Mouse (Mus musculus): ENCODE results near the gene Rnase4.

Rnase4 gene

DNA sequence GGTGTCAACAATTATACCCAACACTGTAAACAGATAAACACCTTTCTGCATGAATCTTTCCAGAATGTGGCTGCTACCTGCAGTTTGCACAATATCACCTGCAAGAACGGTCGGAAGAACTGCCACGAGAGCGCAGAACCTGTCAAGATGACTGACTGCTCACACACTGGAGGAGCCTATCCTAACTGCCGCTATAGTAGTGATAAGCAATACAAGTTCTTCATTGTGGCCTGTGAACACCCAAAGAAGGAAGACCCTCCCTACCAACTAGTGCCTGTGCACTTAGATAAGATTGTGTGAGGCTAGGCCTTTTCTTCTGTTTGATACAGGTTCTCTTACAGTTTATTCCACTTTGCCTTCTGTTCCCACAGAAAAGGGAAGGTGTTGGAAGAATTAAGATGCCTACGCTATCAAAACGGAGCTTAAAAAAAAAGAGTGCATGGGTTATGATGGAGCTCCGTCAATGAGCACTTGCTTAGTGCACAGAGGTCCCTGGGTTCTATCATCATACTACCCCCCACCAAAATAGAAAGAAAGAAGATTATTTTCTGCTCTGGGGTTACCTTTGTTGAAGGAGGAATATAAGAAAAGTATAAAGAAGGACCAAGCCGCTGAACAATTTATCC lies 39.6 kb downstream of the Rnase4 start:
- DNase-seq: no peak

- DNase-seq: no peak
Observed at GRCm38 (mm10) chr14:51131086-51131815, 40.4 kb downstream of the Rnase4 start.

DNA sequence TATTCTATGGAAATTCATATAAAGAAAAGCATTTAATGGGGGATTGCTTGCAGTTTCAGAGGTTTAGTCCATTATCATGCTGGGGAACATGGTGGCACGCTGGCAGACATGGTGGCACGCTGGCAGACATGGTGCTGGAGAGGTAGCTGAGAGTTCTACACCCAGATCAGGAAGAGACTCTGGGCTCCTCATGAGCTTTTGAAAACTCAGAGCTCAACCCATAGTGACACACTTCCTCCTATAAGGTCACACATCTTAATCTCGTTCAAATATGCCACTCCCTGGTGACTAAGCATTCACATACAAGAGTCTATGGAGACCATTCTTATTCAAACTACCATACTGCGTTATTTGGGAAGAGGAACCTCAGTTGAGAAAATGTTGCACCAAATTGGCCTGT lies 41.5 kb downstream of the Rnase4 start:
- no peak for DNase-seq

DNA sequence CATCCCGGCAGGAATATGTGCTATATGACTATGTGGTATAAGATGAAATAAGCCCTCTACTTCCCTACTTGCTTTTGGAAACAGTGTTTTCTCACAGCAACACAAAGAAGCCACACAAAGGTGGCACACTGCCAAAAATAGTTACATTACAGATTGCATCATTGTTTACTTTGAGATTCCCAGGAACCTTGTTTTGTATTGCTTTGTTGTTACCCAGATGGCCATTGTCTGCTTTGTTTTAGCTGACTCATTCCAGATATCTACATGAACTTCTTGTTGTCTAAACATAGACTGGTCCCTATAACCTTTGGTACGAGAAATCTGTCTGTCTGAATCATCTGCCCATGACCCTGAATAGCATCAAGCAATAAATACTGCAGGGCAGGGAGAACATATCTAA lies 49.5 kb downstream of the Rnase4 start:
- DNase-seq: no peak

GRCm38 (mm10) chr14:51142119-51142518 lies 51.2 kb downstream of the Rnase4 start:
- no peak for DNase-seq

GRCm38 (mm10) chr14:51142568-51142967 lies 51.7 kb downstream of the Rnase4 start:
- no peak for DNase-seq

- DNase-seq: no peak
Observed at GRCm38 (mm10) chr14:51143287-51143686, 52.4 kb downstream of the Rnase4 start.

DNA sequence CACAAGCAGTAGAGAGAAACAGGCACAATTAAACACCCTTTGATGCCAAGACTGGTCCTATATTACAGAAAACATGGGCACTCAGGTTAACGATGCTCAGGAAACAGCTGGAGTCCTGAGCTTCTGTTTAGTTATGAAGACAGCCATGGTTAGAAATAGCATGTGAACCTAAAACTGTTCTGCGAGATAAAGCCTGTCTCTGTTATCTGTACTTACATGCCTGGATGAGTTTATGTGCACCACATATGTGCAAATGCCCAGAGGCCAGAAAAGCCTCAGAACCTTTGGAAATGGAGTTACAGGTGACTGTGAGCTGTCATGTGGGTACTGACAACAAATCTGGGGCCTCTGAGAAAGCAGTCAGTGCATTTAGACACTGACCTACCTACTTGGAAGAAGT lies 53.1 kb downstream of the Rnase4 start:
- no peak for DNase-seq

GRCm38 (mm10) chr14:51144451-51144850 lies 53.6 kb downstream of the Rnase4 start:
- DNase-seq: no peak

DNA sequence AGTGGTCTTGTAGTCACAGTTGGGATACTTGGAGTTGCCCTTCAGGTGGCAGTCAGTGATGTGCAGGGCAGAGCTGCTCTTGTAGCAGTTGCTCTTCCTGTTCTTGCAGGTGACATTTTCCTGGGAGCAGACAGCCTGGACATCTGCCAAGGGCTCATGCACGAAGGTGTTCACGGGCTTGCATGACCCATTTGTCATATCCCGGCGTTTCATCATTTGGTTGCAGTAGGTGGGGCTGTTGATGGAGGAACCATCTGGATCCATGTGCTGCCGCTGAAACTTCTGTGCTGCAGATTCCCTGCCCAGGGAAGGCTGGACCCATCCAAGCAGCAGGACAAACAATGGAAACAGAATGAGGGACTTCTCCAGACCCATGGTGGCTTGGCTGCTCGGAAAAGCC lies 54.6 kb downstream of the Rnase4 start:
- no peak for DNase-seq

DNA sequence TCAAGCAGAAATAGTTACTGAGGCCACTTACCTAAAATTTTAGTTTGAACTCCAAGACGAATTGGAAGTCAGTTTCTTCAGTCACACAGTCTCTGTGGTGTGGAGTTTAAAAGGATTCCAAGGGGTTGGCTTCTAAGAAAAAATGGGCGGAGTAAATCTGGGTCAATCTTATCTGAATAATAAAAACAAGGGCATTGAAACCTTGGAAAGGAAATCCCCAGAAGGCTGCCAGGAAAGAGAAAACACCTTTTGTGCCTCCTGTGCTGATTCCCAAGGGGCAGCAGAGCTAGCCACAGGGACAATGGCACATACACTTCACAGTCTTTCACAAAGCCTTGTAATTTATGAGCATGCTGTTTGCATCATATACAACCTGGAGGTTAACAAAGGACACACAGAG lies 55.8 kb downstream of the Rnase4 start, which contains the start of gene Rnase1:
Gene Rnase1 (minus strand): TSS at position 101 of the 400 bp plus-strand sequence.
- no peak for DNase-seq

DNA sequence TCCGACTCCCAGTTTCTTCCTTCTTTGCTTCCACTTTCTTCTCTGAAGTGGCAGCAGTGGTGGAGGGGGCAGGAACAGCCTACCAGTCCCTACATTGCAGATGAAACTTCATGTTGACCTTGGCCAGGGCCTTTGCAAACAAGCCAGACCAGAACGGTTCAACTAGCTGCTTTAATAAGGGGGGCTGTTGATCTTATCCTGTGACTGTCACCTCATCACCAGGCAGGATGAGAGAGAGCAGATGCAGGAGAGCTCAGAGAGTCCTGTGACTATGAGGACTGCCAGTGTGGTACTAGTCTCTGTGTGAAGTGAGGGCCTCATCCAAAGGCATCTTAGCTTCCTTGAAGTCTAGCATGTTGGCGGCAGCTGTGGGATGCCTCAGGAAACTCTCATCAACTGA lies 57.1 kb downstream of the Rnase4 start:
- DNase-seq: no peak

GRCm38 (mm10) chr14:51149164-51149563 lies 58.3 kb downstream of the Rnase4 start:
- DNase-seq: no peak

- no peak for DNase-seq
Observed at GRCm38 (mm10) chr14:51150206-51150831, 59.4 kb downstream of the Rnase4 start.

GRCm38 (mm10) chr14:51152249-51152870 lies 61.5 kb downstream of the Rnase4 start:
- DNase-seq: no peak

Measured in kidney, postnatal 36 days (tissue).